Comparison of ENCODE assay signal across 25 mouse cellular contexts in genomic region chr2:106750878-106751277, GRCm38 (mm10). TPM values are rescaled to one million over a fixed set of nuclear protein-coding genes. Genes with fewer than 3 reads are reported as not detected.
"Had no signal": no experiment of that assay in that cellular context is flagged by ENCODE, and none has a peak within 500 bp of the region (broad histone marks: within the 10 kb centered on the region; RNA-seq: fewer than 3 reads in every experiment).

No protein-coding gene starts in this region.

- DNase-seq: kidney, adult 2 months; kidney, postnatal 14 days; liver; lung, adult 18-20 months; lung, postnatal 10 days; lung, postnatal 36 days; retina, postnatal 1 day; right cerebral cortex, postnatal 25 days; spleen, adult 18-20 months; thymus, postnatal 25 days had no signal

- H3K4me1 ChIP-seq: liver, embryonic 12.5 days; liver, embryonic 15.5 days; megakaryocyte, embryonic 14.5 days; stomach, embryonic 15.5 days had no signal

- H3K9ac ChIP-seq: kidney, embryonic 15.5 days; limb, embryonic 13.5 days; liver, embryonic 12.5 days; liver, embryonic 15.5 days; lung, embryonic 15.5 days; midbrain, embryonic 13.5 days; neural tube, embryonic 15.5 days; stomach, embryonic 15.5 days had no signal

- H3K27me3 ChIP-seq: limb, embryonic 13.5 days; liver, embryonic 12.5 days; liver, embryonic 15.5 days; lung, embryonic 15.5 days; megakaryocyte, embryonic 14.5 days; midbrain, embryonic 13.5 days; neural tube, embryonic 15.5 days; stomach, embryonic 15.5 days had no signal

- H3K36me3 ChIP-seq: kidney, embryonic 15.5 days; liver, embryonic 12.5 days; liver, embryonic 15.5 days; lung, embryonic 15.5 days; midbrain, embryonic 10.5 days; midbrain, embryonic 13.5 days; stomach, embryonic 15.5 days had no signal

- H3K4me3 ChIP-seq: kidney, embryonic 15.5 days; limb, embryonic 10.5 days; limb, embryonic 13.5 days; liver, embryonic 12.5 days; liver, embryonic 15.5 days; lung, embryonic 15.5 days; megakaryocyte, embryonic 14.5 days; midbrain, embryonic 10.5 days; midbrain, embryonic 13.5 days; myocyte; neural tube, embryonic 15.5 days; stomach, embryonic 15.5 days had no signal

- ATAC-seq: intestine, postnatal 0 days; liver, embryonic 12.5 days; midbrain, embryonic 13.5 days; midbrain, embryonic 16.5 days had no signal

- H3K27ac ChIP-seq: kidney, embryonic 15.5 days; limb, embryonic 10.5 days; limb, embryonic 13.5 days; liver, embryonic 12.5 days; liver, embryonic 15.5 days; lung, embryonic 15.5 days; midbrain, embryonic 10.5 days; midbrain, embryonic 13.5 days; neural tube, embryonic 15.5 days; stomach, embryonic 15.5 days had no signal

- H3K4me2 ChIP-seq: kidney, embryonic 15.5 days; limb, embryonic 13.5 days; liver, embryonic 12.5 days; liver, embryonic 15.5 days; lung, embryonic 15.5 days; midbrain, embryonic 13.5 days; neural tube, embryonic 15.5 days; stomach, embryonic 15.5 days had no signal

- H3K9me3 ChIP-seq: kidney, embryonic 15.5 days; limb, embryonic 10.5 days; limb, embryonic 13.5 days; liver, embryonic 12.5 days; liver, embryonic 15.5 days; lung, embryonic 15.5 days; midbrain, embryonic 10.5 days; midbrain, embryonic 13.5 days; neural tube, embryonic 15.5 days; stomach, embryonic 15.5 days had no signal

RNA-seq across cellular contexts. Expression of gene Mpped2, which starts 57.8 kb away (rescaled TPM):
- total RNA-seq: monocyte, adult 5-6 weeks had no signal
- polyA plus RNA-seq: myocyte had no signal
